ENCODE assay signal across 22 mouse cellular contexts in genomic region chr2:73747297-73747696, GRCm38 (mm10).
"Had no signal": no experiment of that assay in that cellular context is flagged by ENCODE, and none has a peak within 500 bp of the region (broad histone marks: within the 10 kb centered on the region; RNA-seq: fewer than 3 reads in every experiment).

No protein-coding gene starts in this region.

- H3K4me3 ChIP-seq: heart, adult 2 months; heart, embryonic 13.5 days; heart, embryonic 15.5 days; hindbrain, embryonic 13.5 days; hindbrain, embryonic 15.5 days; left cerebral cortex, adult 2 months; limb, embryonic 10.5 days; limb, embryonic 12.5 days; liver, embryonic 13.5 days; liver, embryonic 15.5 days had no signal

- H3K4me1 ChIP-seq: heart, embryonic 13.5 days; heart, embryonic 15.5 days; hindbrain, embryonic 15.5 days; limb, embryonic 12.5 days; liver, embryonic 13.5 days; liver, embryonic 15.5 days had no signal

- H3K27me3 ChIP-seq: heart, embryonic 13.5 days; heart, embryonic 15.5 days; hindbrain, embryonic 13.5 days; hindbrain, embryonic 15.5 days; limb, embryonic 12.5 days; liver, embryonic 13.5 days; liver, embryonic 15.5 days had no signal

- H3K36me3 ChIP-seq: heart, embryonic 15.5 days; hindbrain, embryonic 13.5 days; hindbrain, embryonic 15.5 days; limb, embryonic 12.5 days; liver, embryonic 13.5 days; liver, embryonic 15.5 days had no signal

- ATAC-seq: hindbrain, postnatal 0 days had no signal

- H3K27ac ChIP-seq: heart, adult 2 months; heart, embryonic 13.5 days; heart, embryonic 15.5 days; hindbrain, embryonic 13.5 days; hindbrain, embryonic 15.5 days; hindbrain, postnatal 0 days; left cerebral cortex, adult 2 months; limb, embryonic 10.5 days; limb, embryonic 12.5 days; liver, embryonic 13.5 days; liver, embryonic 15.5 days had no signal

- DNase-seq: gastrocnemius, postnatal 14 days; gastrocnemius, postnatal 36 days; heart, adult 11 months; heart, adult 2 months; heart, postnatal 14 days; heart, postnatal 36 days; kidney, adult 11 months; kidney, adult 8-10 months; kidney, postnatal 10 days; kidney, postnatal 25 days; kidney, postnatal 4 days; liver; liver, embryonic 13.5 days had no signal
